Mouse (Mus musculus) left cerebral cortex, adult 2 months (tissue): ENCODE data around the gene Dnttip1. TPM values are rescaled to one million over a fixed set of nuclear protein-coding genes. Genes with fewer than 3 reads are reported as not detected.
A peak's percentile ranks its signal among the peaks of the same experiment; 100 is the strongest.

ENCODE experiments used
- DNase-seq, 2 experiments: peaks; one replicate each; pipeline ENCODE4 v3.0.0; 2021 to 2022; ENCODE audit warnings: low spot score in 2 of 2, mixed read lengths in 1 of 2; ENCODE audit errors: extremely low spot score in 1 of 2
- H3K27ac ChIP-seq: fragments of 200-600 bp; 2 replicates; pipeline ENCODE4 v1.8.1; 2022
- H3K4me3 ChIP-seq: fragments of 200-600 bp; 2 replicates; pipeline ENCODE4 v1.8.1; 2022
- CTCF ChIP-seq: fragments of 200-600 bp; IDR thresholded peaks from 2 replicates; pipeline ENCODE4 v1.8.1; 2022; ENCODE audit warnings: antibody characterized with exemption, mild to moderate bottlenecking, moderate library complexity
- intact Hi-C: fragments of 180-260 bp; cut with DNase I; formaldehyde crosslinking; loops from one replicate; pipeline ENCODE4 v1.15.1; 2025
- total RNA-seq, 2 experiments: library from RNA; stranded (reverse); gene quantifications; 2 replicates each; pipeline ENCODE4 v1.2.3; 2021

The Dnttip1 gene
- total RNA-seq, 2 experiments from 2014 or later, result 37.6 to 37.9 TPM

- intact Hi-C loops, result no loop called here
- H3K27ac ChIP-seq, result no peak overlapping the region
- H3K4me3 ChIP-seq, result no peak overlapping the region
- no peak for DNase-seq
- no peak for TF ChIP-seq CTCF
These were observed 27.6 kb downstream of the Dnttip1 start for GRCm38 (mm10) chr2:164773229-164773988.

GRCm38 (mm10) chr2:164773989-164774364 is 28.2 kb downstream of the Dnttip1 start:
- intact Hi-C loops, result no loop called here
- no peak overlapping the region for H3K4me3 ChIP-seq
- H3K27ac ChIP-seq, result no peak overlapping the region
- no peak for DNase-seq
- no peak for TF ChIP-seq CTCF

- intact Hi-C loops, result no loop called here
- H3K4me3 ChIP-seq, result no peak overlapping the region
- DNase-seq, result no peak
- no peak for TF ChIP-seq CTCF
- no peak overlapping the region for H3K27ac ChIP-seq
These were observed 30.3 kb downstream of the Dnttip1 start for GRCm38 (mm10) chr2:164776130-164776529.

GRCm38 (mm10) chr2:164776801-164777200 is 31.0 kb downstream of the Dnttip1 start:
- H3K4me3 ChIP-seq, result no peak overlapping the region
- no peak overlapping the region for H3K27ac ChIP-seq
- DNase-seq, result no peak
- intact Hi-C loops, result no loop called here
- TF ChIP-seq CTCF, result no peak

DNA sequence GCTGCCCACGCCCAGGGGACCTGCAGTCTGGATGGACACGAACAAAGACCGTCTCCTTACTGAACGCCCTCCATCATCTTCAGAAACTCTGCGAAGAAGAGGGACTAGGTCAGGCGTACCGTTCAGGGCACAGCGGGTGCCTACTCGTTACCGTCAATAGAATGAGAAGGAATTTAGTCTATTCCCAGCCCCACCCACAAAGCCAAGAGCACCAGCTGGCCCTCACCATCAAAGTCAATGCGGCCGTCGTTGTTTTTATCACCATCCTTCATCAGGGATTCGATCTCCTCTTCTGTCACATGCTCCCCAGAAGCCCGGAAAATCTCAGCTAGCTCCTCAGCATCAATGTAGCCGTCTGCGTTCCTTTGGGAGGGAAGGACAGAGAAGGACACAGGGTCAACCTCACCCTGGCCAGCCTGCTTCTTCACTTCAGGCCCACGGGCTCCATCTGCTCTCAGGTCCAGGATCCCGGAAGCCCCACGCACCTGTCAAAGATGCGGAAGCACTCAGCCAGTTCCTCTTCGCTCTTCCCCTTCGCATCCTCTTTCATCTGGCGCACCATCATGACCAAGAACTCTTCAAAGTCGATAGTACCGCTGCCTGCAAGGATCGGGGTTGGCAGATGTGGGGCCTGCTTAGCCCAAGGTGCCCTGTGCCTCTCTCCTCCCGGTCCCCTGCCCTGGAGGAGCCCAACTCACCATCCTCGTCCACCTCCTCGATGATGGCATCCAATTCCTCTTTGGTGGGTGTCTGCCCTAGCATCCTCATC is 31.6 kb downstream of the Dnttip1 start:
- intact Hi-C loops, result no loop called here
- Histone ChIP-seq H3K4me3 (no peak overlapping the region), H3K27ac (no peak overlapping the region)
- no peak for TF ChIP-seq CTCF
- DNase-seq, result no peak

DNA sequence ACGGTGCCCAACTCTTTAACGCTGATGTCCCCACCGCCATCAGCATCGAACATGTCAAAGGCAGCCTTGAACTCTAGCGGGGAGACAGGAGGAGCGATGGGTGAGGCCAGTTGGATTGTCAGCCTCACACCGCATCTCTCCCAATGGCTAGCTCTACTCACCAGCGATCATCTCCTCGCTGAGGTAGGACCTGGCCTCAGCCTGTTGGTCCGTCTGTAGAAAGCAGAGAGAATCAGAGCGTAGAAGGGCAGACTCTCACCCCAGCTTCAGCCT is 32.2 kb downstream of the Dnttip1 start:
- intact Hi-C loops, result no loop called here
- Histone ChIP-seq H3K4me3 (no peak overlapping the region), H3K27ac (no peak overlapping the region)
- TF ChIP-seq CTCF, result no peak
- DNase-seq, result no peak

- no peak for TF ChIP-seq CTCF
- intact Hi-C loops, result no loop called here
- H3K4me3 ChIP-seq, result no peak overlapping the region
- no peak overlapping the region for H3K27ac ChIP-seq
- no peak for DNase-seq
These were observed 33.0 kb downstream of the Dnttip1 start for GRCm38 (mm10) chr2:164778809-164779208.

DNA sequence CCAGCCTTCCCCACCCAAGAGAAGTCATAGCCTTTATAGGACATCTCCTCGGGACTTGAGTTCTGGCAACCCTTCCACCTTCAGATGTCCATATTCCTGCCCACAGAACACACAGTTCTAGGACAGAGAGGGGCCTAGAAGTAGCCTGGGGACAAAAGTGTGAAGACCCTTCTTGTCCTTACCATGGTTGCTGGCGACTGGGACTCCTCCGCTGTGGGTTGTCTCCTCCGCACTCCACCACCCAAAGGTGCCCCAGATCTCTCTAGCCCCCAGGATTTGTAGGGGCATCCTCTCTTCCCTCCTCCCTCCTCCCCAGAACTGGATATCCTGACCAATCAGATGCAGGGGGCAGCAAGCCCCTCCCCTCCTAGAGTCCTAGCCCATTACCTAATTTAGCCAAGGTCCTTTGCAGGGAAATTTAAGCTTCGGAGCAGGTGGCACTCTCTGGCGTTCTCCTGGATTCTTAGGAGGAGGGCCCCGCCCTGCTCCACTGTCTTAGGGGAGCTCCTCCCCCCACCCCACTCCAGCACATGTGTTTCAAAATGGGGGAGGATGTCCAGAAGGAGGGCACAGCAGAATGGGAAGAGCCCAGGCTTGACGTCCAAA is 33.8 kb downstream of the Dnttip1 start, which contains the start of gene Tnnc2:
Gene Tnnc2 (minus strand): TSS at position 487 of the 606 bp plus-strand sequence.
- no peak within 1 kb of the TSS for H3K27ac ChIP-seq
- H3K4me3 ChIP-seq, result no peak within 1 kb of the TSS
- intact Hi-C loops, result no loop called here
- DNase-seq, result no peak
- no peak for TF ChIP-seq CTCF

DNA sequence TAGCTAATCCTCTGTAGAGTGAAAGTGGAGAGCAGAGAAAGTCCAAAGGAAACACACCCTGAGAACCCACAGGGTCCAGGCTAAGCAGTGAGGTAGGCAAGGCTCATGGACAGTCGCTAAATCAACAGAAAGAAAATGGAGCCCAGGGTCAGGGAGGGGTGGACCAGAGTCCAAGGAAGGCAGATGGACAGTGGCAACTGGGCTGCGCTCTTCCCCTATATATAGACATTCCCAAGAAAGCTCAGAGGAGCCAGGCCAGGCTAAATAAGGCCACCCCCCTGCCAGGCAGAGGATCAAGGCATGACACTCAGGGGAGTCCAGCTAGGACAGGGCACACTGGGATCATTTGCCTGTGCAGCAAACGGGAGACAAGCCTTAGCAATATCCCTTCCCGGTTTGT is 36.1 kb downstream of the Dnttip1 start:
- intact Hi-C loops, result no loop called here
- DNase-seq, result no peak
- no peak for TF ChIP-seq CTCF
- Histone ChIP-seq H3K27ac (no peak overlapping the region), H3K4me3 (no peak overlapping the region)

DNA sequence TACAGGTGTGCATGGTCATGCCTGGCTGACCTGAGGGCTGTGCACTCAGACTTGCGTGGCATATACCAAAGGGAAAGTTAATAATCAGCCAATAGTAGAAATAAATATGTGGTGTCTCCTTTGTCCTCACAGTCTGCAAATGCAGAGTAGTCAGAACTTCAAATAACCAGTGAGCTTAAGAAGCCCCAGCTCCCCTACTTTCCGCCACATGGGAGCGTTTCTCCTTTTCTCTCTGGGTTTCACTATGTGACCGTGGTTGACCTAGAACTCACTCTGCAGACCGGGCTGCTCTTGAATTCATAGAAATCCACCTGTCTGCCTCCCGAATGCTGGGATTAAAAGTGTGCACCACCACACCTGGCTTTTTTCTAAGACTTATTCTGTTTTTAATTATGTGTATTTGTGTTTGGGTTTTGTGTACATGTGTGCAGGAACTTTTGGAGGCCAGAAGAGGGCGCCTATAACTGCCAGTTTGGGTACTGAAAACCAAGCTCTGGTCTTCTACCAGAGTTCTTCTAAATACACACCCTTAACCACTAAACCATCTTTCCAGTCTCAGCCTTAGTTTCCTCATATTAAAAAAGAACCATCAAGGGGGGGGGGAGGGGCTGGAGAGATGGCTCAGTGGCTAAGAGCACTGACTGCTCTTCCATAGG is 38.3 kb downstream of the Dnttip1 start:
- peak; percentile 39 for TF ChIP-seq CTCF
- intact Hi-C loops, result no loop called here
- no peak overlapping the region for H3K4me3 ChIP-seq

DNA sequence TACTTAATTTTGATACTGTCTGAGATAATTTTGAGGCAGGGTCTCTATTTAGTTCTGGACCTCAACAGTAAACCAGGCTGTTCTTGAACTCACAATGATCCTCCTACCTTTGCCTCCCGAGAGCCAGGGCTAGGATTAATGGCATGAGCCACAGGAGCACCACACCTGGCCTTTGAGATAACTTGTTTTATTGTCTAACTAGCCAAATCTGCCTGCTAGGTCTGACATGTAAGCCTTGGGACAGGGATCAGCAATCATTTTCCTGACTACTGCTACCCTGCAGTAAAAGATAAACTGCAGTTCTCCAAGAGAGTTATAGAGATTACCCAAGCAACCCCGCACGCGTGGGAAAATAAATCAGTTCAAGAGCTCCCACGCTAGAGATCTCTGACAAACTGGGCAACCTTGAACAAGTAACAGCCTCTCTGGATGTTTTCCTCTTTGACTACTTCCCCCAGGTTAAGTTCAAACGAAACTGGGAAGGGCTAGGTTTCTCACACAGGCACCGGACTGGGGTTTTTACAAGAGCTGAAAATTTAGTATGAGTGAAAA is 39.2 kb downstream of the Dnttip1 start:
- no peak for DNase-seq
- peak overlapping the region; percentile 89 for H3K4me3 ChIP-seq
- H3K27ac ChIP-seq, result peak overlapping the region; percentile 96
- TF ChIP-seq CTCF, result no peak
- intact Hi-C loops, result loop anchor here (5.0 kb wide), 1 partner anchor 108 kb away; no protein-coding TSS in a partner anchor

More for the DNA sequence above, 38.3 kb downstream of the Dnttip1 start:
- H3K27ac ChIP-seq, result no peak overlapping the region
- no peak for DNase-seq
